Mouse (Mus musculus): ENCODE results near the gene Slc48a1. TPM values are rescaled to one million over a fixed set of nuclear protein-coding genes. Genes with fewer than 3 reads are reported as not detected.

Gene Slc48a1
- polyA plus RNA-seq, 1 experiment: 160 TPM

DNA sequence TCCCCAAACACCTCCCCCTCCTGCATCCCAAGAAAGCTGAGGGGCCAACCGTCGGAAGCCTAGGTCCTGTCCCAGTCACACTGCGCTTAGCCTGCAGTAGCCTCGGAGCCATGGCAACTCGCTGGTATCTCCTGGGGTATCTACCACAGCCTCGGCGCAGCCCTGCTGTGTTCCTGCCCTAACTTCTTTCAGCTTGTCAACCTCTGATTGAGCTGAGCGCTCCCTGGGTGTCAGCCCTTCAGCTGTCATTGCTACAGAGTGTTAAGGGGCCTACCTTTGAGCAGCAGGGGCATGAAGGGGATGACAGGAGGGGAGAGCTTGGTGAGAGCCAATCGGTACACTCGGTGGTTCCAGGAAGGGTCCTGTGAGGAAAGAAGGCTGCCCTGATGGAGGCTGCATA lies 30.0 kb upstream of the Slc48a1 start:
- TF ChIP-seq GATA1 (IDR thresholded peaks at IDR 0.05; ENCODE audit: low read length): no peak

DNA sequence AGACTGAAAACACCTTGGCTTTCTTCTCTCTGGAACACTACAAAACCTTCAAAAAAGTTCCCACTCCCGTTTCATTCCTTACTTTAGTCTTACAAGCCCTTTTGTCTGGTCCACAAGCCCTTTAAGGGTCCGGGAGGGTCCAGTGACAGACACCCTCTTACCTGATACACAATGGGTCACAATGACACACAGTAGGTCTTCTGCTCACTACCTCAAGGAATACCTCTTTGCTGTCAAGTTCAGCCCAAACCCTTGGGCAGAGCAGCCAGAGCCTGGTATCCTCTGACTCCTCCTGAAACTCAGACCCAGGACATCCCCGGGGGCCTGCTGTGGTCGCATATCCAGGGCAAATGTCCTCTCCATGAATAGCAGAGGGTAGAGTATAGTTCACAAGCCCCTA lies 29.4 kb upstream of the Slc48a1 start:
- no peak for TF ChIP-seq GATA1 (IDR thresholded peaks at IDR 0.05; ENCODE audit: low read length)

DNA sequence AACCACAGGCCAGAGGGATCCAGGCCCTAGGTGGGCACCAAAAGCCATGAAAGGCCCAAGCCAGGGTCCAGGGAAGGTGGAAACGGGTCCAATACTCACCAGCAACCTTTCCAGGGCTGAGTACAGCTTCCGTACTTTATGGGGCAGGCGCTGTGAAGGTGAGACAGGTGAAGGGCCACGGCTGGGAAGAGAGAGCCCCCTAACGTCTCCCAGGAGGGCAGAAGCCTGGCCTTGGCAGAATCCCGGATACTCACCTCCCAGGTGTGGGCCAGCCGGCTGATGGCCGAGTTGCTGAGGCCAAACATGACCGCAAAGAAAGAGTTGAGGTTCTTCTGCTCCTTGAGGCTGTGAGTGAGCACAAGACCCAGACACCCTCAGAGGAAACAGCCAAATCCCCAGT lies 28.9 kb upstream of the Slc48a1 start:
- no peak for TF ChIP-seq GATA1 (IDR thresholded peaks at IDR 0.05; ENCODE audit: low read length)

DNA sequence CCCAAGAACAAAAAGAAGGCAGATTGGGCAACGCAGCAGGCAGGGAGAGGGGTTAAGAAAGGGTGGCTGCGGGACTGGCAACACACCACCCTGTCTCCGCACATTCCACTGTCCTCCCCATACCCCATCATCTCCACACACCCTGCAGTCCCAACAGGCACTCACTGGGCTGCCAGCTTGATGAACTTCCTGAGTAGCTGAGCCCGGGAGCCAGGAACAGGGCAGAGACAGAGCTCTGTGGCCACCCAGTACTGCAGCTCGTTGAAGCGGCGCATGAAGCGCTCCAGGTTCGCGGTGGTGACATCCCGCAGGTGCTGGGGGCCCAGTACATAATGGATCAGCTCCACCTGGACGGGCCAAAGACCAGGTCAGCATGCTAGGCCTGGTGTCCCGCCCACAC lies 28.5 kb upstream of the Slc48a1 start:
- TF ChIP-seq GATA1 (IDR thresholded peaks at IDR 0.05; ENCODE audit: low read length): no peak

DNA sequence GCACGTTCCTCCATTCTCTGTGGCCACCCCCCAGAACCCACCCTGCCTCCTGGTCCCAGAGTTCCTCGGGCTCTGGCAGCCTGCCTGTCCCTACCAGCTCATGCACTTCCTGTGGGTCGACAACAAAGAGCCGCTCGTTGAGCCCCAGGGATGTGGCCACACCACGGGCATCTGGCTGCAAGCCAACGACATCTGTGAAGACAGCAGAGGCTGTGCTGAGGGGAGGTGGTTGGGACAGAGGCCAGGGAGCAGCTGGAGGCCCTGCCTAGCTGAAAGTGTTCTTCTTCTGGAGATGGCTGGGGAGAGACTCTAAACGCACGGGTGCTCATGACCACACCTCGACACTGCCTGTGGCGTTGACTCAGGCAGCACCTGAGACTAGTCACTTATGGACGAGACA lies 27.6 kb upstream of the Slc48a1 start:
- no peak for TF ChIP-seq GATA1 (IDR thresholded peaks at IDR 0.05; ENCODE audit: low read length)

DNA sequence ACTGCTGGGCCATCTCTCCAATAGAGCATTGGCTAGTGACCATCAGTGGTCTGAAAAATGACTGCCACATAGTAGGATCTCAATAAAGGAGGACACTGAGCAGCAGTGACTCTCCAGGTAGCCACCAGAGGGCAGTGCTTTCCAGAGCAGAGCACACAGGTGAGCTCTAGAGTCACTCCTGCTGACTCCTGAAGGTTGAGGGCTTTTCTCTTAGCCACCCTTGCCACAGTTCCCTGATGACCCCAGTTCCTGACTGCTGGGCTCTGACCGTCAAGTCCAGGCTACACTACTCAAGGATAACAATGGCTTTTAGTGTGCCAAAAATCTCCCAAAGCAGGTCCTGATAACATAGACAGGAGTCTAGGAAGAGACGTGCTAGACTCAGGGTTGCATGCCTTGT lies 26.6 kb upstream of the Slc48a1 start:
- TF ChIP-seq GATA1 (IDR thresholded peaks at IDR 0.05; ENCODE audit: low read length): no peak

DNA sequence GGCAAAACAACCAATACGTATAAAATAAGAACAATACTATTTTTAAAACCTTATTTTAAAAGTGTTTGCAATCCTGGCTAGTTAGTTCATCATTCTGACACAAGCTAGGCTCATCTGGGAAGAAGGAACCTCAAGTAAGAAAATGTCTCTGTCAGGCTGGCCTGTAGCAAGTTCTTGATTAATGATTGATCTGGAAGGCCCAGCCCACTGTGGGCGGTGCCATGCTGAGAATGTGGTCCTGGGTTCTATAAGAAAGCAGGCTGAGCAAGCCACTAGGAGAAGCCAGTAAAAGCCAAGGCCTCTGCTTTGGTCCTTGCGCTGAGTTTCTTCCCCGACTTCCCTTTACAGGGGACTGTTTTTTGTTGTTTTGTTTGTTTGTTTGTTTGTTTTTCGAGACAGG lies 25.8 kb upstream of the Slc48a1 start:
- TF ChIP-seq GATA1 (IDR thresholded peaks at IDR 0.05; ENCODE audit: low read length): no peak

DNA sequence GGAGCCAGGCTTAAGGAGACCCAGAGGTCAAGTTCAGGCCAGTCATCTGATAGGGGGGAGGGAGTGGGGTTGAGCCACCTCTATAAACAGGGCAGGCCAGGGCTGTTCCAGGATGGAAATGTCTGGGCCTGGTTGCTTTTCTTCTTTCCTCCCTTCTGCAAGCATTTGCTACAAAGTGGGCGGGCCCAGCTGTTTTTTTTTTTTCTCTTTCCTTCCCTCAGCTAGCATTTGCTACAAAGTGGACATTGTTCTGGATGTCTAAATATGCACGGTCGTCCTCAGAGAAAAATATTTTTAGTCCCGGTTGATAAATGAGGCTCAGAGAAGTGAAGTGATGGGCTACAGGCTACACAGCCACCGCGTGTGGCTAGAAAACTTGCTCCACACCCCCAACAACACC lies 23.8 kb upstream of the Slc48a1 start:
- TF ChIP-seq GATA1 (IDR thresholded peaks at IDR 0.05; ENCODE audit: low read length): no peak

DNA sequence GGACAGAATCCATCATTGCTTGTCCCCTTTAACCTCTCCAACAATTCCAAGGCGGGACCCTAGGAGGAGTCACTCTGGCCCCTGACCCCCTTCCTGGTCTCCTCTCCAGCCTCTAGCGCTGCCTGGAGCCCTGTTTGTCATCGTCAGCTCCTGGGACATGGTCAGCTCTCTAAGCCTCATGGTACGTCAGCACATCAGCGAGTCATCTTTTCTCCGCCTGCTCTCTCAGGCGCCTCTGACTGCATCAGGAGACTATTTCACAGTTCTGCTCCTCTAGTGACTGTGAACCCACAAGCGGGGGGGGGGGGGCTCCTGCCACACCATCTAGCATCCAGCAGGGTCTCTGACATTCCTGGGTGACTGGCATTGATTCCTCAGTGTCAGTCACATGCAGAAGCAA lies 23.0 kb upstream of the Slc48a1 start:
- no peak for TF ChIP-seq GATA1 (IDR thresholded peaks at IDR 0.05; ENCODE audit: low read length)

DNA sequence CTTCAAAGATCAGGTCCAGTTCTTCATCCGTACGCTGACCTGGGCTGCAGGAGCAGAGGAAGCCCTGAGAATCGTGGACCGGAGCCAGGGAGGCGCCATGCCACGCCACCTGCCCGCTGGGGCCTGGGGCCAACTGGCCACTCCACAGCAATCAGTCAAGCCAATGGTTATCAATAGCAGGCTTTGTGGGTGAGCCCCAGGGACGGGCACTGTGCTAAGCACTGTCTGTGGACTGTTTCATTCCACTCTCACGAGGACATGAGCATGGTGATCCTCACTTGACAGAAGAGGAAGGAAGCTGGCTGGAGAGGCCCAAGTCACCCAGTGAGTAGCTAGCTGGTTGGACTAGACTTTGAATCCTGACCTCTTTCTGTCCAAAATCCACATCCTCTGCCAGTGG lies 18.3 kb upstream of the Slc48a1 start:
- no peak for TF ChIP-seq GATA1 (IDR thresholded peaks at IDR 0.05; ENCODE audit: low read length)

DNA sequence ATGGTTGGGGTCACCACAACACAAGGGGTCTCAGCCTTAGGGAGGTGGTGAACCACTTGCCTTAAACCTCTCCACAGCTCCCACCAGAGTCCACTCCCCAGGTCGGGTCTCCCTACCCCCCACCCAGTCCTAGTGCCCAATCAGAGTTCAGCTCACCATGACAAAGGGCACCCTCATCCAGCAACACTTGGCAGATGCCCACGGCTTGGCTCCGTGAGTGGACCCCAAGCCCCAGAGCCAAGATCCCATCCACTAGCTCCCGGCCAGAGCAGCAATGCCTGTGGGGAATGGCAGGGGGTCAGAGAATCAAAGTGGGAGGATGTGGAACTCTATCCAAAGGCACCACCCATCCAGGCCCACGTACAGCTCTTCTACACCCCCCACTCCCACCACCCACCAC lies 17.4 kb upstream of the Slc48a1 start:
- TF ChIP-seq GATA1 (IDR thresholded peaks at IDR 0.05; ENCODE audit: low read length): no peak

DNA sequence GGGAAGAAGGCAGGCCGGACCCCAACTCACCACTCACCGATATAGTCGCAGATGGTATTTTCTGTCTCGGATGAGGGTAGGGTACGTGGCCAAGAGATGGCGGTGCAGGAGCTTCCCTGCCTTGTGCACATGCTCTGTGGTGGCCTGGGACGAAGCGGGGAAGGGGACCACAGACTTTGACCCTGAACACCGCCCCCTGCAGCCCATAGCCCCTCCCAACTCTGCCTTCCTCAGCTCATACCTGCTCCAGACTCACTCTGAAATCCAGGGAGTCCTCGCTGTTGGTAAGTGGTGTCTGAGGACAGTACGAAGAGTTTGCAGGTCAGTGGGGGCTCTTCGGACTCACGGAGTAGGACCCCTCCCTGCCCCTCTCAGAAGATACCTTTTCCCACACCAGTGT lies 16.9 kb upstream of the Slc48a1 start:
- no peak for TF ChIP-seq GATA1 (IDR thresholded peaks at IDR 0.05; ENCODE audit: low read length)

DNA sequence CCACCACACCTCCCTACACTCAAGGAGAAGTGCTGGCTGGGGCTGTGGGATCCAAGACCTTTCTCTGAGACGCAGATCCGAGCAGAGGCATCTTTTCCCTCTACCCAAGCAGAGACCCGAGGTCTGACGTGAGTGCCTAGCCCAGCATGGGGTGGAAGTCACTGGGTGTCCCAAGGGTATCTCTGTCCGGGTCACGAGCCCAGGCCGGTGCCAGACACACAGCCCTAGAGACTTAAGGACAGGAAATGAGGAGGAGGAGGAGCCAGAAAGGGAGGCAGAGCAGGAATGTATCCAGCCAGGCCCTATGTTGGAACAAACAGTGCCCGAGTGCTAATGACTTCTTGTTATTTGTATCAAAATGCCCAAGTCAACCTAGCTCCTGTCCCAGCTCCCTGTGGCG lies 15.6 kb upstream of the Slc48a1 start:
- TF ChIP-seq GATA1 (IDR thresholded peaks at IDR 0.05; ENCODE audit: low read length): no peak

DNA sequence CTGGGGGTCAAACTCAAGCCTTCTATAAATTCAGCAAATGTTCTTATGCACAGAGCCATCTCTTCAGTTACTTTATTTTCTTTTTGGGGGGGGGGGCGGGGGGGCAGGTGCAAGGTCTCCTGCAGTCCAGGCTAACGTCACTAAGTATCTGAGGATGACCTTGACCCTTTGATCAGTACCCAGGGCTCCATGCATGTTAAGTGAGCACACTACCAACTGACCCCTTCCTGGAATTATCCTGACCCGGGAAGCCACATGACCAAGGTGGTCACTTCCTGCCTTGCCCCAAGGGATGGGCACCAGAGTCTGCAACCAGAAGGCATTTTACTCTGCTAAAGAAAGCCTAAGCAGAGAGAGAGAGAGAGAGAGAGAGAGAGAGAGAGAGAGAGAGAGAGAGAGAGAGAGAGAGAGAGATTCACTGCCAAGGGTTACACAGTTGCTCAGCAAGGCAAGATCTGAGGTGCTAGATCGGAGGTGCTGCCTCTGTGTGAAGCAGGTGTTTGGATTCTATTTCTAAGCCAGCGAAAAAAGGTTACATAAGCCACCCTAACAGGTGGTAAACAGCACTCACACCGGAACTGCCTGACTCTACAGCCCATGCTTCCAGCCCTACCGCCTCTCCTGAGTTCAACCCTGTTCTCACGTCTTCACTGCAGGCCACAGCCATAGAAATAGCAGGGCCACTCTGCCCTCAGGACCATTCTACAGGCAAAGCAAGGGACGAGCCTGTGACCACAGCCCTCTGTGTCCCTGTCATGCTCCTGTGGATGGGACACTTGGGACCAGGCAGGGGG lies 14.9 kb upstream of the Slc48a1 start:
- no peak for TF ChIP-seq GATA1 (IDR thresholded peaks at IDR 0.05; ENCODE audit: low read length)

DNA sequence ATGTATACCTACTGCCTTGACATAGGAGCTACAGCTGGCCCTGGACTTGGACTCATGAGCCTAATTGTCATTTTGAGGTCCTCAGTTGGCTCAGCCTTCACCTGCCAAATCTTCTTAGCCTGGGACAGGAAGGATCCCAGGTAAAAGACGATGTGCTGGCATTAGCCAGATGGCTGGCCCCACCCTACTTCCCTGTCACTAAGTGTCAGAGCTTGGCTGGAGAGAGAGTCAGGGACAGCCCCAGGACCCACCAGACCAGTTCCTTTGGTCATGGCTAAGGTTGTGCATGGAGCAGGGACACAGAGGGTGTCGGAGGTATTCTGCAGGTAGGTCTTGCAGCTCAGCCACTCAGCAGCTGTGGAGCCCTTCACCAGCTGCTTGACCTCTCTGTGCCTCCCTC lies 13.8 kb upstream of the Slc48a1 start:
- TF ChIP-seq GATA1 (IDR thresholded peaks at IDR 0.05; ENCODE audit: low read length): no peak

DNA sequence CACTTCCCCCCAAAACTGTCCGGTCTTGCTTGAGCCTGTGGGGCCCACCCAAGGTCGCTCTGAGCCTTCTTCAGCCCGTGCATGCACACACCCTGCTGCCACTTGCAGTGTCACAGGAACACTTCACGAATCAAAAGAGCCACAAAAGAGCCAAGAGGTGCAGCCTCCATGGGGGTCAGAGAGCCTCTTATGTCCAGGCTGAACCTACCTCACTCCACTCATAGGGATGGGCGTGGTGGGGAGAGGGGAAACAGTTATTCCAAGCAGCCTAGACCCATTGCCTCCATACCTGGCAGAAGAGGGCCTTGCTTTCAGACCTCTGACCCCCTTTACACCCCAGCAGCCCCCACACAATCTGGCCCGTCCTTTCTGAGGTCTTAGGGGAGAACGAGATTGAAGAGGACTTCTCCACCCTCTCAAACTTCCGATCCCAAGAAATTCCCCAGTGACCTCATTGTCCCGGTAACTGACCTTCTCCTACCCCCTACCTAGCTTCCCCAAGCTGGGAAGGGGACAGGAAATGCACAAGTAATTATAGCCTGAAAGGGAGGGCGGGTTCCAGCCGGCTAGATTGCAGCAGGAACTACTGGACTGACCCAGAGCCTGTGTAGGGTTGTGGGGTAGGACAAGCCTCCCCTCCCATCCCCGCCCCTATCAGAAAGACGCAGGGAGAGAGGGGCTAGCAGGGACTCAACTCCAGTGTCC lies 13.1 kb upstream of the Slc48a1 start:
- no peak for TF ChIP-seq GATA1 (IDR thresholded peaks at IDR 0.05; ENCODE audit: low read length)

DNA sequence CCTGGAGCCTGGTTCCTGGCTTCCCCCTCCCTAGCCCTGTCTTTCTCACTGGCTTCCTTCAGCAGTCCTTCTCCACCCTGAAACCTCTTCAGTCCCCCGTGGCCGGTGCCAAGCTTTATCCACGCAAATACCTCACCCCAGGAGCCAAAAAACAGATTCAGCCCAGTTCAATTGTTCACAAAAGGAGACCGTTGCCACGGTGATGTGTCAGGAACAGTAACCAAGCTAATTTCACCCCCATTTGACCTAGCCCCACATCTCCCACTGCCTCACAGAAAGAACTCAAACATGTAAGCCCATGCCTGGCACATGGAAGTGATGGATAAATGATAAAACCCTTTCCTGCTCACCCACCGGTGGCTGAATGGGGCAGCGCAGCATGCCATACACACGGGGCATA lies 12.1 kb upstream of the Slc48a1 start:
- TF ChIP-seq GATA1 (IDR thresholded peaks at IDR 0.05; ENCODE audit: low read length): no peak
